Mouse (Mus musculus) CD4-positive, CD25-positive, alpha-beta regulatory T cell, adult 4 months (primary cell): ENCODE data around the gene Padi2. TPM values are rescaled to one million over a fixed set of nuclear protein-coding genes. Genes with fewer than 3 reads are reported as not detected.

Source experiments
- ATAC-seq: one replicate; pipeline ENCODE4 v1.8.0; 2017
- polyA plus RNA-seq, 2 experiments: library from polyadenylated mRNA; unstranded; fragments of 100-300 nt; shearing (Covaris generic); gene quantifications; one replicate each; pipeline ENCODE4 v1.2.1; 2017

Gene Padi2
- polyA plus RNA-seq, 2 experiments from 2014 or later: 11.4 to 13.8 TPM

GRCm38 (mm10) chr4:140881771-140882170 lies 24.4 kb upstream of the Padi2 start:
- no peak for ATAC-seq

GRCm38 (mm10) chr4:140882365-140882764 lies 23.8 kb upstream of the Padi2 start:
- ATAC-seq: no peak

DNA sequence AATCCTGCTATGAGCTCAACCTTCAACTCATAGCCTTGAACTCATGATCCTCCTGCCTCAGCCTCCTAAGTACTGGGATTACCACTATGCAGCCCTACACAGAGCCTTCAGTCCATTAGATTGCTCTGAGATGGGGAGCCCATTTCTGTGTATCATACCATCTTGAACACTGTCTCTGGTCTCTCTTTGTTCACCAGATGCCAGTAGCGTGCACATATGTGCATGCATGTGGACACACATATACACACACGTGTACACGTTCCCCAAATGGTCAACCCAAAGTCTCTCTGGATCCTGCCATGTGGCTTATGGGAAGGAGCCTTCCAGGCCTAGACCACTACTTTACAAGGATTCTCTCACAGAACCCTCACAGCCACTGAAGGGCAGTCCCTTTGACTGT lies 23.2 kb upstream of the Padi2 start:
- no peak for ATAC-seq

DNA sequence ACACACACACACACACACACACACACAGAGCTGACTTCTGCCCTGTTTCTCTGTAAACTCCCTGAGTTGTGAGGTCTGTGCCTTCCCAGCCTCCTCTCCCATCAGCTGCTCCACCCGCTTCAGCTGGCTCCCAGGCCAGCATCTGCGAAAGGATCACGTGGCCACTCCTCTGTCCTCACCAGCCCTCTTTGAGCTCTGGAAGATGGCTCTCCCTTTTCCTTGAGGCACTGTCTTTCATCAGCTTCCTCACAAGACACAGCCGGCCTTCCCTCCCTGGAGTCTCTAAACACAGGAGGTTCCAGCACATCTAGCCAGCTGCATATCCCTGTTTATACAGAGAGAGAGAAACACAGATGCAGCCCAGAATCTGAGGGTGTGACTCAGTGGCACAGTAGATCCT lies 22.3 kb upstream of the Padi2 start:
- ATAC-seq: no peak

- no peak for ATAC-seq
These were observed 14.5 kb upstream of the Padi2 start for GRCm38 (mm10) chr4:140891525-140892162.

GRCm38 (mm10) chr4:140892163-140892530 lies 14.0 kb upstream of the Padi2 start:
- no peak for ATAC-seq

- ATAC-seq: no peak
These were observed 1.2 kb upstream of the Padi2 start for GRCm38 (mm10) chr4:140904776-140905425.

DNA sequence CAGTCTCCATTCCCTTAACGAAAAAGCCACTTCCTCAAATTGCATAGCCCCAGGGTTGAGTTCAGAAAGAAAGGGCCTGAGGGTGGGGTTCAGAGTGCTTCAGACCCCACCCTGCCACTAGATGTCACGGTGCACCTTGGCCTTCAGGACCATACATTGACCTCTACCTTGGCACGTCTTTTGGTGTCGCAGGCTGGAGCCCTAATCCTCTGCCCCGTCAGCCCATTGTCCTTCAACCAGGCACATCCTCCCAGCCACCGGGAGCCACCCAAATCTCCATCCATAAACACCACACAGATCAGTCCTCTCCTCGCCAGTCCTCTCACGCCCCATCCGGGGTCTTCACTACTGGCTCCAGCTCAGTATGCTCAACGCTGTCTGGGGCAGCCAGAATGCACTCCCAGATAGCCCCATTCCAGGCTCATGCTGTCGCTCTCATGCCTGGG lies 695 bp upstream of the Padi2 start:
- peak; percentile 35 for ATAC-seq

DNA sequence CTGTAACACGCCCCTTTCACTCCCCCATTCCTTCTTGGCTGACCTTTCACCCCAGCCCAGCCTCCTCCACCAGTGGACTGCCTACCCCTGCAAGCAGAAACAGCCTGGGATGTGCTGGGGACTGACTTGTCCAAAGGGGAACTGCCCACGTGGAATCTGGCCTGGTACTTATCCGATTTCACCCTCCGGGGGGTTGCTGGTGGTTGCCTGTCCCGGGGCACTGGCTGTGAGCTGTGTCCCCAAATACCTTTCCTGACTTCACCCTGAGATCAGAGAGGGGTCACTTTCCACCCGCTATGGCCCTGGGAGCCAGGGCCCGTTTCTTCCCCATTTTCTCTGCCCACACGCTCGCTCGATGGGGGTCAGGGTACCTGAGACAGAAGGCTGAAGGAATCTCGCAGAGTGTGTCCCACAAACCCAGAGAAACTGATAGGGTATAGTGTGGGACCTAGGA lies 710 bp downstream of the Padi2 start:
- ATAC-seq: no peak

DNA sequence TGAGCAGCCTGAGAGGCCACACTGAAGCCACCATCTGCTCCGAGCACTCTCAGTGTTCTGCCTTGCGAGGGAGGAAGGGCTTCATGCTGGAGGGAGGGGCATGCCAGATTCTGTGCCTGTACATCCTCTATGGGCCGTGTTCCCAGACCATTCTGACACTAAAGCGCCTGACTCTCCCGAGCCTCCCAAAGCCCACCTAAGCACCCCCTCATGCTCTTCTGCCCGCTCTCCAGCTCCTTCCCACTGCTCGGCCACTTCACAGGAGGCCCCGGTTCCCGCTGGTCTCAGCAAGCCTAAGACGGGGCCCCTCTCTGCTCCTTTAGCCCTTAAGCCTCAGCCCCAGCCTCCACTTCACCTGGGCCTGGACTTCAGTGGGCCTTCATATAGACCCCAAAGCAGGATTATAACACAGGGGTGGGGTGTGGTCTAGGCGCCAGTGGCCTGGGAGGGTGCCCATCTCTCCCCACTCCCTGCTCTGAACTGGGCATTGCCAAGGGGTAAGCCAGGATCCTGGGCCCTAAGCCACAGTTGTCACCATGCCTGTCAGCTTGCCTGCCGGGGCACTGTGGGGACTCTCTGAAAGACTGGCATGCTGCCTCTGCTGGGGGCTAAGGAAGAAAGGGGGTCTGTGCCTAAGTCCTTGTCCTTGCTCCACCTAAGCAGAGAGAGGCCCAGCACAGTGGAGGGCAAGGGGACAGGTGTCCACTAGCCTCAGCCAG lies 1.3 kb downstream of the Padi2 start:
- no peak for ATAC-seq

GRCm38 (mm10) chr4:140908627-140909026 lies 2.5 kb downstream of the Padi2 start:
- ATAC-seq: no peak

GRCm38 (mm10) chr4:140909536-140909935 lies 3.4 kb downstream of the Padi2 start:
- ATAC-seq: no peak

GRCm38 (mm10) chr4:140910661-140911310 lies 4.6 kb downstream of the Padi2 start:
- no peak for ATAC-seq

DNA sequence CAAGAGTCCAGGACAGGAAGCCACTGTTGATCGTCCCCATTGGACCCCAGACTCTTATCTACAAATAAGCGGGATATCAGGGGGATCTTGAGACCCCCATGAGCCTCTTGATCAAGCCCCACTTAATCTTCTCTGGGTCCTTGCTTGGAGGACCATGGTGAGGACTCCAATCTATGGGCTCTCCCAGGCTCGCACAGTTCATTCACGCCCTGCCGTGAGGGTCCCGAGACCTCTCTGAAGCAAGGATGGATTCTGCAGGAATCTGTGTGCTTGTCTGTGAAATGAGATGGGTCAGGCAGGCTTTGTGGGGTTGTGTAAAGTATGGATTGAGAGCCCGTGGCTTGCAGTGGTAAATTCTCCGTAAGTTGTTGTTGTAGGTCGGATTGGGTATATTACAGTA lies 5.3 kb downstream of the Padi2 start:
- ATAC-seq: no peak

GRCm38 (mm10) chr4:140912271-140912833 lies 6.2 kb downstream of the Padi2 start:
- no peak for ATAC-seq

DNA sequence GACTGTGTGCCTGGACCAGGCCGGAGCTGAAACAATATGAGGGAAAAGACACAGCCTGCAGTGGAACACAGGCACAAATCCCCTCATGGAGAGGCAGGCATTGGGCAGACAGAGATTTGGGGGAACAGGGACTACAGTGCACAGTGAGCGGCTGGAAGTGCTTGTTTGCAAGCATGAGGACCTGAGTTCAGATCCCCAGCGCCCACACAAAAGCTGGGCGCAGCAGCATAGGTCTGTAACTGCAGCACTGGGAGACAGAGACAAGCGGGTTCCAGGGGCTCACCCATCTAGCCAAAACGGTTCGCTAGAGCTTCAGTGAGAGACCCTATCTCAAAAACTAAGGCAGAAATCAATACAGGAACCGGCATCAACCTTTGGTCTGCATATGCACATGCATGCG lies 7.4 kb downstream of the Padi2 start:
- no peak for ATAC-seq

DNA sequence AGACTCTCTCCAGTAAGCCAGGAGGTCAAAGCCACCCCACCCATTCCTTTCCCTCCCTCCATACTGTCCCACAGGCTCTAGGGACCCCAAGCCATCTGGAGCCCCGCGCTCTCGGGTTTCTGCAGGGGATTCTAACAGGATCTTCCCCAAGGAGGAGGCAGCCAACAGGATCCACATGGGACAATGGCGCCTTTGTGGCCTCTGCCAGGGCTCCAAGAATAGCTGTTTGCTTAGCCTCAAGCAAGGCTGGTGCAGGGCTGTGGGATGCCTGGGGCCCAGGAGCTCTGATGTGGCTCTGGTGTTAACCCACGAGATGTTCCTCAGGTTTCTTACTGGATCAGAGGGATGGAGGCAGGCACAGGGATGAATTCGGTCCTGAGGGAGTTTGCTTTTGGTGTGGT lies 8.6 kb downstream of the Padi2 start:
- no peak for ATAC-seq

DNA sequence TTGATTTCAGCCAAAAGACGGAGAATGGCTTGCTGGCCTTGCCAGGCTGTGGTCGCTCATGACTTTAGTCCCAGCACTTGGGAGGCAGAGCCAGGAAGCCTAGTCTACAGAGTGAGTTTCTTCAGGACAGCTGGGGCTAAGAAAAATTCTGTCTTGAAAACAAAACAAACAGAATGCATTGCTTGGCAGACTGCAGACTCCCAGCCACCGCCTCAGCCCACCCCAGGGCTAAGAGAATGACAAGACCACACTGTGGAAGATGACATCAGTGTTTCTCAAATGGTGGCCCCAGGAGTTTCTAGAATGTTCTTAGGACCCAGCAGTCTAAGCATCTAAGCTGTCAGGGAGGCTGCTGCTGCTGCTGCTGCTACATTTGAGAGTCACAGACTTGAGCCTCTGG lies 9.1 kb downstream of the Padi2 start:
- no peak for ATAC-seq

DNA sequence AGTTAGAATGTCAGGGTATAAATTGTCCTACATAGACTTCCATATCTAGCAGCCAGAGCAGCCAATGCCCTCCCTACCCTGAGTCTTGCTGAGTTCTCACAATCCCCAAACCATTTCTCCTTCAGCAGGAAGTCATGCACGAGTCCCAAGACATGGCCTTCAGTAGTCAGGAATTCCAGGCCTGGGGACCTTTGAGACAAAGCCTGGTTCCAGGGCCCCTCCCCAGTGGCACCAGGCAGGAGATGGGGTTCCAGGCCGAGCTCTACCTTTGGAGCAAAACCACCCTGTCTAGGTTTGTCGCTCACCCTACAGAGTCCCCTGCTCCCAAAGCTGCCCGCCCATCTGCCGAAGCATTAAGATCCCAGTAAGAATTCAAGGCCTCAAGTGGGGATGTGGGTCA lies 10.2 kb downstream of the Padi2 start:
- no peak for ATAC-seq

DNA sequence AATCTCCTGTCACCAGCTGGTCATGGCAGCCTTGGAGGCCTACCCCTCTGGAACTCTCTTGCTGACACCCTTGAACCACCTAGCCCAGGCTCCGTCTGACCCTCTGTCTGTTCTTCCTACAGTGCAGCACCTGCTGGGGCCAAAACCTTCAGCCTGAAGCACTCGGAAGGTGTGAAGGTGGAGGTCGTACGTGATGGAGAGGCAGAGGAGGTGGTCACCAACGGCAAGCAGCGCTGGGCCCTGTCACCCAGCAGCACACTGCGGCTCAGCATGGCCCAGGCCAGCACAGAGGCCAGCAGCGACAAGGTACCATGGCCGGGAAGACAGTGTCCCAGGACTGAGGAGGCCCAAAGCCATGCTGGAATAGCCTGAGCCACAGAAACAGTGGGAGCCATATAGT lies 11.3 kb downstream of the Padi2 start:
- ATAC-seq: no peak

DNA sequence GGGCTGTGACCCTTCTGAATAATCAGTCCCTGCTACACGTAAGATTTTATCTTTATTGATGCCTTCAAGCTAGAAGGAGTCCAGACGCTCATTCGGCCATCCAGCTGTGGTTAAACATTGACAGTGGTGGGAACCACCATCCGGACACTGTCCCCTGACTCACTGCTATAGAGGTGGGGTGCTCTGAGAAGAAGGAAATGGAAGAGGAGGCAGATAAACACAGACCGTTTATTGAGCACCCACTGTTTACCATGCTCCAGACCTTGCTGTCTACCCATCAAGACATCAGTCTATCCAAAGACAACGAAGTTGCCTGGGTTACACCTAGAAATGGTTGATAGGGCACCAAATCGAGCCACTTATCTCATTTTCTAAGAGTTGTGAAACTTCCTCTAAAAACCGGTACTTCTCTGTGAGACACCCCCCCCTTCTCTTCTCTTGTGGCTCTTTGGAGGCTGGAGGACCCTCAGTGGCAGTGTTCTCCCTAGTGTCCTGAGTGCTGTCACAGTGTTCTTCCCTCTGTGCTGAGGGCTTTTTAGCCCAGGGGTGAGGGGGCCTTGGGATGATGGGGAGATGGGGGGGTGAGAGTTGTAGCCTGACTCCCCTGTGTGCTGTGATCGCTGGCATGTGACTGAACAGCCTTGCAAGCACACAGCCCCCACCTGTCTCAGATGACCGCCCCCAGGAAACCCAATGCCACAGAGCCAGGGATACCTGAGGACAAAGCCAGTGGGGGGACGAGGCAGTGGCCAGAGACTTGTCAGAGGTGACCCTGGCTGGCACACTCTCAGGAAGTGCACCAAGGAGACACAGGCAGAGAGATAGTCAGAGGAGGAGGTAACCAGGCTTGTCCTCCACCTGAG lies 14.1 kb downstream of the Padi2 start:
- no peak for ATAC-seq

DNA sequence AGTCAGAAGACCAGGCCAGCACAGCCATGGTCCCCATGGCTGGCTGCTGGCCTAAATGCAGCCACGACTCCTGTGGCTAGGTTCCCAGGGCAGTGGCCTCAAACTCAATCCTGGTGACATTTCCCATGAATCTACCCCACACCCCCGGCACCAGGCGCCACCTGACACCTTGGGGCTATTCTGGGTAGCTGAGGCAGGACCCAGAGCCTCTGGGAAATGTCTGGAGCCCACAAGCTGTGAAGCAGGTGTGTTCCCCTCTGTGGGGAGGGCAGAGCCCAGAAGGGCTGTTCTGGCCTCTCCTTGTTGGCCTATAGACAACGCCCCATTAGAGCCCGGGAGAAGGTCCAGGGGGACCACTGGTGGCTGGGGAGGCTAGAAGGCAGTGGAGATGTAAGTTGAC lies 16.4 kb downstream of the Padi2 start:
- no peak for ATAC-seq
